Mouse (Mus musculus) erythroblast, embryonic 14.5 days (primary cell): ENCODE data around the gene Pdgfd.

Experiments used
- GATA1 ChIP-seq: IDR thresholded peaks from 2 replicates; pipeline ENCODE4 v1.6.1; 2012; ENCODE audit warnings: low read length, inconsistent platforms, mixed read lengths
- TAL1 ChIP-seq: IDR thresholded peaks from 3 replicates; pipeline ENCODE4 v1.6.1; 2012; ENCODE audit warnings: low read length, inconsistent platforms, mixed read lengths

GRCm38 (mm10) chr9:6277526-6277925 is 109.1 kb downstream of the Pdgfd start:
- no peak for TF ChIP-seq GATA1
- TF ChIP-seq TAL1: no peak
